Mouse (Mus musculus) neural tube, embryonic 15.5 days (tissue): ENCODE measurements around the gene Coro1c. TPM values are rescaled to one million over a fixed set of nuclear protein-coding genes. Genes with fewer than 3 reads are reported as not detected.
A peak's percentile ranks its signal among the peaks of the same experiment; 100 is the strongest.

Experiments used
- ATAC-seq: fragments of 200-750 bp; cut with Nextera tagmentation; 2 replicates; pipeline ENCODE4 v1.8.0; 2017; ENCODE audit warnings: mild to moderate bottlenecking, moderate TSS enrichment, moderate library complexity; ENCODE audit not compliant: low FRiP score
- H3K27ac ChIP-seq: fragments of 300-500 bp; sonication (generic); replicated peaks from 2 replicates; pipeline ENCODE4 v1.5.1; 2015; ENCODE audit warnings: mild to moderate bottlenecking, inconsistent platforms
- H3K27me3 ChIP-seq: fragments of 300-500 bp; sonication (generic); replicated peaks from 2 replicates; pipeline ENCODE4 v1.6.1; 2015; ENCODE audit warnings: inconsistent platforms
- H3K36me3 ChIP-seq: fragments of 300-500 bp; sonication (generic); 2 replicates; pipeline ENCODE4 v1.6.1; 2015; ENCODE audit warnings: inconsistent platforms
- H3K4me1 ChIP-seq: fragments of 300-500 bp; sonication (generic); 2 replicates; pipeline ENCODE4 v1.6.1; 2015; ENCODE audit warnings: inconsistent platforms
- H3K4me2 ChIP-seq: fragments of 300-500 bp; sonication (generic); 2 replicates; pipeline ENCODE4 v1.6.1; 2015; ENCODE audit warnings: inconsistent platforms, mild to moderate bottlenecking, moderate library complexity
- H3K4me3 ChIP-seq: fragments of 300-500 bp; sonication (generic); replicated peaks from 2 replicates; pipeline ENCODE4 v1.5.1; 2015; ENCODE audit warnings: mild to moderate bottlenecking, inconsistent platforms
- H3K9ac ChIP-seq: fragments of 300-500 bp; sonication (generic); replicated peaks from 2 replicates; pipeline ENCODE4 v1.6.1; 2015; ENCODE audit warnings: mild to moderate bottlenecking, inconsistent platforms
- H3K9me3 ChIP-seq: fragments of 300-500 bp; sonication (generic); replicated peaks from 2 replicates; pipeline ENCODE4 v1.6.1; 2016; ENCODE audit warnings: inconsistent platforms
- WGBS: fragments of 180-500 bp; shearing (Covaris S2); methylation state at CpG from one replicate; pipeline ENCODE4 v1.1.7; 2015; ENCODE audit warnings: mixed read lengths; 5-methylcytosine and 5-hydroxymethylcytosine counted together
- polyA plus RNA-seq: library from polyadenylated mRNA; unstranded; fragments of >200 nt; fragmentation: Nextera tagmentation; extraction: Ambion mirVana; gene quantifications from 2 replicates; pipeline ENCODE4 v1.2.1, GENCODE M21; 2015

Coro1c gene
- polyA plus RNA-seq, 1 experiment from 2014 or later: 160 TPM

DNA sequence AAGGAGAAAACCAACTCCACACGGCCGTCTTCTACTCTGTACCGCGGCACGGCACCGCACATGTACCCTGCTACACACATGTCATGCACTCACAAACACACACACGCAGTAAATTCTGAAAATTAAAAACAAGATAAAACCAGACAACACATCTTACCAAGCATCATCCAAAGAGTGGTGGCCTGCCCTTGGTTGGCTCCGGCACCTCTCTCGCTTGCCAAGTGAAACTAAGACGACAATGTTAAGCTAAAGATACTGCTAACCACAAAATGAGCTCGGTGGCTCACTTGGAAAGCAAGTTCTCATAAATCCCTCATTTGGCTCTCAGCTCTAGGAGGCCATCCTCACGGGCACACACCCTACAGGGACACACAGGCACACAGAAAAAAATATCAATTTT lies 9.0 kb downstream of the Coro1c start:
- H3K27me3 ChIP-seq: no peaks in the 10 kb centered on the region
- H3K4me2 ChIP-seq: no peak overlapping the region
- no peak for ATAC-seq
- H3K9ac ChIP-seq: no peak overlapping the region
- H3K36me3 ChIP-seq: no peaks in the 10 kb centered on the region
- no peak overlapping the region for H3K27ac ChIP-seq
- peaks cover 60% of the 10 kb centered on the region for H3K4me1 ChIP-seq
- WGBS: 84% methylated on average over 12 of the region's 12 CpGs
- no peaks in the 10 kb centered on the region for H3K9me3 ChIP-seq
- no peak overlapping the region for H3K4me3 ChIP-seq

DNA sequence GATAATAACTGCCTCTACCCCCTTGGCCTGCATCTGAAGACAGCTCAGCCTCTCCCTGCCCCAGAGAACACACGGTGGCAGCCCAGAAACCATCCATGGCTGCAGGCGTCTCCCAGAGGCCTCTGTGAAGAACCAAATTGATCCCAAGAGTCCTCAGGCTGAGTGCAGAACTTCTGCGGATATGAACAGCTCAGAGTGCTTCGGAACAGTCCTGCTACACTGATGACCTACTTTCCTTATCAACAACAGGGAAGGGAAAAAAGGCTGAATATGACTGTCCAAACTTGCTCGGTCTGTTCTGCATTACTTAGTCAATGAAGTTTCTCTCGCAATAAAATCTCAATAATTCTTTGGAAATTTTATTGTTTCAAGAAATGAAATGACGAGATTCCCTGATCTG lies 16.6 kb downstream of the Coro1c start:
- Histone ChIP-seq H3K27ac (0 out of 2 replicates have a peak overlapping the region, but pooled peaks have one; percentile 28), H3K4me1 (peaks cover 49% of the 10 kb centered on the region), H3K9me3 (no peaks in the 10 kb centered on the region), H3K36me3 (no peaks in the 10 kb centered on the region), H3K4me2 (no peak overlapping the region), H3K27me3 (no peaks in the 10 kb centered on the region), H3K4me3 (no peak overlapping the region), H3K9ac (no peak overlapping the region)
- 71% methylated on average over 7 of the region's 7 CpGs for WGBS
- ATAC-seq: no peak

DNA sequence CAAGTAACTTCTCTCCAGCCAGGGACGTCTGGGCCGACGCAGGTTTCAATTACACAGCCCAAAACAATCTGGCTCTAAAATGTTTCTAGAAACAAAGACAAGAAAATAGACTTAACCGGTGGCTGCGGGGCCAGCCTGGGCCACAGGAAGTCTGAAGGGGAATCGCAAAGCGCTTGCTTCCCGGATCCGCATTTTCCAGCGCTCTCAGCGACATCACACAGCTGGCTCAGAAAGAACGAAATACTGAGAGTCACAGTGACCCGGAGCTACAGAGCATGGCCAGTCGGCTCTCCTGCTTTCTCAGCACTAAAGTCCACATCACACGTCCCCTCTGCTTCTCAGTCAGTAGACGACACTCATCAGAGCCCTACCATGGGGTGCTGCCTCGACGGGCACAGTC lies 17.7 kb downstream of the Coro1c start:
- peaks cover 48% of the 10 kb centered on the region for H3K4me1 ChIP-seq

DNA sequence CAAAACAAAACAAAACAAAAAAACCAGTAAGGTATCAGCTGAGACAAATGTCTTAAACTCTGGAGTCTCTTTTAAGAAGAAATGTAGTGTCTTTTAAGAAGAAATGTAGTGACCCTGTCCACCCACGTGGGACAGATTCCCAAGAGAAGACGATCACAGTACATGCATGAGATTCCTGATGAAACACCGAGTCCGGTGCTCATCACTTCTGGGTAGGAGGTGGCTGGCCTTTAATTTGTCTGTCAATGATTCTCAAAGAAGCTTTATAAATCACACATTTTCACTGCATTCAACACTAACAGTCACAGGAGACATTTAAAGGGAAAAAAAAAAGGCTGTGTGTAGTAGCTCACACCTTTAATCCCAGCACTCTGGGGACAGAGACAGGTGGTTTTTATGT lies 18.6 kb downstream of the Coro1c start:
- 33% methylated on average over 4 of the region's 4 CpGs for WGBS
- no peak overlapping the region for H3K4me3 ChIP-seq
- no peak for ATAC-seq
- H3K4me2 ChIP-seq: no peak overlapping the region
- peaks cover 57% of the 10 kb centered on the region for H3K4me1 ChIP-seq
- no peak overlapping the region for H3K27ac ChIP-seq
- H3K9ac ChIP-seq: no peak overlapping the region
- H3K36me3 ChIP-seq: no peaks in the 10 kb centered on the region
- no peaks in the 10 kb centered on the region for H3K27me3 ChIP-seq
- no peaks in the 10 kb centered on the region for H3K9me3 ChIP-seq

More for the DNA sequence above, 17.7 kb downstream of the Coro1c start:
- Histone ChIP-seq H3K36me3 (no peaks in the 10 kb centered on the region), H3K27me3 (no peaks in the 10 kb centered on the region), H3K4me3 (no peak overlapping the region), H3K9ac (no peak overlapping the region), H3K9me3 (no peaks in the 10 kb centered on the region), H3K4me2 (no peak overlapping the region), H3K27ac (no peak overlapping the region)
- 84% methylated on average over 18 of the region's 18 CpGs for WGBS
- no peak for ATAC-seq

DNA sequence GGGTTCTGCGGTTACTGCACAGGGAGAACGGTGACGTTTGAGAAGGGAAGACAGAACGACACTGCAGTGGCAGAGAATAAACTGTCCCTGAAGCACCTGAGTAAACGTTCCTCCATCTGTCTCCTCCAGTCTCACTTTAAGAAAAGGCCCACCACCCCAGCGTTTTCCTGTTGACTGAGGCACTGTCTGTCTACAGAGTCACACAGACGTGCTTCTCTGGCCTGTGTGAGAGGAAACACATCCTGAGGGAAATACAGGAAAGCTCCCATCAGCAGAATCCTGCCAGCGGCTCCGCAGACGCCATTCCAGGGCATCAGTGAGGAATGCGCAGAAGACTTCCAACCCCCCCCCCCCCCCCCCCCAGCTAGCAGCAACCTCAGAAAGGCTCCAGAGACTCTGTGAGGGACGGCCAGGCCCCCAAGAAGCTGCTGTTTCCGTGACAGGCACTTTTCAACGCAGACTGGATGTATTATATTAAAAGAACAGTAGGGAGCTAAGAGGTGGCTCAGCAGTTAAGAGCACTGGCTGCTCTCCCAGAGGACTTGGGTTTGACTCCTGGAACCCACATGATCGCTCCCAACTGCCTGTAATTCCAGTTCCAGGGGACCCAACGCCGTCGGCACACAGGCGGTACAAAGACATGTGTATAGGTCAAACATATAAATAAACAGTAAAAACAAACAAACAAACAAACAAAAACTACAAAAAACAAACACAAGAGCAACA lies 19.2 kb downstream of the Coro1c start:
- 22% methylated on average over 19 of the region's 19 CpGs for WGBS
- no peak overlapping the region for H3K9ac ChIP-seq
- H3K4me2 ChIP-seq: peak overlapping the region; percentile 17; the same call in 1 of the 2 replicates
- H3K4me1 ChIP-seq: peaks cover 62% of the 10 kb centered on the region
- H3K9me3 ChIP-seq: no peaks in the 10 kb centered on the region
- H3K27me3 ChIP-seq: no peaks in the 10 kb centered on the region
- no peak overlapping the region for H3K4me3 ChIP-seq
- H3K27ac ChIP-seq: peak overlapping the region; percentile 68
- no peaks in the 10 kb centered on the region for H3K36me3 ChIP-seq
- ATAC-seq: 0 out of 2 replicates have a peak, but pooled peaks have one; percentile 36

DNA sequence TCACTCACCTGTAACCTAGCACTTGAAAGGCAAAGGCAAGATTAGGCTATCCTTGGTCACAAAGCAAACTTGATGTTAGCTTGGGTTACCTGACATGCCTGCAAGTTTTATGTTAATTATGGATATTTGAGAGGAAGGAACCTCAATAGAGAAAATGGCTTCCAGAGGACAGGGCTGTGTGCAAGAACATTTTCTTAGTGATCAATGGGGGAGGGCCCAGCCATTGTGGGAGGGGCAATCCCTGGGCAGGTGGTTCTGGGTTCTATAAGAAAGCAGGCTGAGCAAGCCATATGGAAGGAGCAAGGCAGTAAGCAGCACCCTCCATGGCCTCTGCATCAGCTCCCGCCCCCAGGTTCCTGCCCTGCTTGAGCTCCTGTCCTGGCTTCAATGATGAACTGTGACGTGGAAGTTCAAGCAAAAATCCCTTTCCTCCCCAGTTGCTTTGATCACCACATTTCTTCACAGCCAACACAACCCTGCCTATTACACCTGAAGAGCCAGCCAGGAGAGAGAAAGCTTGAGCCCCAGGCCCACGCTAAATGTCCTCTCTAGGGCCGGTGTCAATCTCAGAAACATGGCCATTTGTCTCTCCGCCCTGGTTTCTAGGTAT lies 20.3 kb downstream of the Coro1c start:
- Histone ChIP-seq H3K36me3 (no peaks in the 10 kb centered on the region), H3K4me1 (peaks cover 72% of the 10 kb centered on the region), H3K27me3 (no peaks in the 10 kb centered on the region), H3K4me3 (no peak overlapping the region), H3K4me2 (no peak overlapping the region), H3K9ac (no peak overlapping the region), H3K27ac (peak overlapping the region; percentile 68), H3K9me3 (no peaks in the 10 kb centered on the region)
- 89% methylated on average over 5 of the region's 5 CpGs for WGBS
- no peak for ATAC-seq

DNA sequence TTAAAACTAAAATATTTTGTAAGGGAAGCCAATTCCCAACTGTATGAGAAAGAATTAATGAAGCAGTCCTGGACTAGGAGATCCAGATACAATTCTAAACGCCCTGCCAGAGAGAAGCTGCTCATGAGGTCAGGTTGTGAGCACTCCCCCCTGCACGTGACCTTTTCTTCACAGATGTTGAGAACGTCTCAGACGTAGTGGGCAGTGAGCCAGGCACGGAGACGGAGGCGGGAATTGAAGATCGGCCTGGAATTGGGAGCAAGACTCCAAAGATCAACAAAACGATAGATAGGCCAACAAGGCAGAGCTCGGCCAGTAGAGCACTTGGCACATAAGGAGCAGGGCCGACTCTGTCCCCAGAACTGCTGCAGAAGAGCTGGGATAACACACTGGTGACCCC lies 21.4 kb downstream of the Coro1c start:
- no peak for ATAC-seq
- WGBS: 61% methylated on average over 11 of the region's 11 CpGs
- H3K4me2 ChIP-seq: no peak overlapping the region
- no peaks in the 10 kb centered on the region for H3K36me3 ChIP-seq
- no peaks in the 10 kb centered on the region for H3K27me3 ChIP-seq
- H3K9me3 ChIP-seq: no peaks in the 10 kb centered on the region
- peaks cover 84% of the 10 kb centered on the region for H3K4me1 ChIP-seq
- H3K4me3 ChIP-seq: no peak overlapping the region
- no peak overlapping the region for H3K9ac ChIP-seq
- H3K27ac ChIP-seq: no peak overlapping the region

DNA sequence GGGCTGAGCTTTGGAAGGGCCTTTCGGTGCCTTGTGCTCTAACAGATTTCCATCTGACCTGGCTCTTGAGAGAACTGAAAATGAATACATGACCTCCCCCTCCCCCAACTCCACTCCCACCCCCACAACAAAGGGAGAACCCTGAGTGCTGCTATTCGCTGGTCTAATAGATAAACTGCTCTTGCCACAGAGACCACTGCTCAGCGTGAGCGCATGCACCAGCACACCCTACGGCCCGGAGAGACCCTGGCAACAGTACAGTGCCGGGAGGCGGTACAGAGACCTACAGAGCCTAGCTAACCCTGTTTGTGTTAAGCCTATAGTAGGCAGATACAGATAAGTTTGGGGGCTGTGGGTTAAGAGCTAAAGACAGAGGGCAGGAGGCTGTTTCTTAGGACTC lies 22.9 kb downstream of the Coro1c start:
- H3K27me3 ChIP-seq: no peaks in the 10 kb centered on the region
- peaks cover 9% of the 10 kb centered on the region for H3K36me3 ChIP-seq
- H3K4me1 ChIP-seq: peaks cover 72% of the 10 kb centered on the region
- no peak overlapping the region for H3K4me2 ChIP-seq
- H3K9ac ChIP-seq: no peak overlapping the region
- 29% methylated on average over 8 of the region's 8 CpGs for WGBS
- ATAC-seq: no peak
- H3K4me3 ChIP-seq: no peak overlapping the region
- H3K9me3 ChIP-seq: no peaks in the 10 kb centered on the region
- no peak overlapping the region for H3K27ac ChIP-seq

DNA sequence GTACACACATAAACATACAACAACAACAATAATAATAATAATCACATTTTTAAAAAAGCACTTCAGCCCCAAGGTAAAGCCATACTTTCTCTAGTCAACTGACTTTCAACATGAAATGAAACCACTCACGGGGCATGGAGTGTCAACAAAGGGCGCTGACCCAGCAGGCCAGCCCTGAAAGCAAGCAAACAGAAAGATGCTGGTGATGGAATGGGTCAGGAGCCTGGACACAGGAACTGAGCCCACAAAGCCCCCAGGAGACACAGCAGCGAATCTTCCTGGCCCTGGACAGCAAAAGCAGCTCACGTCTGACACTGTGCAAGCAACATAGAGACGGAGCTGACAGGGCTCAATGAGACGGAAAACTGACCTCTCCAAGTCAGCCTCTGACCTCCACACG lies 23.8 kb downstream of the Coro1c start:
- no peak overlapping the region for H3K4me3 ChIP-seq
- no peaks in the 10 kb centered on the region for H3K9me3 ChIP-seq
- H3K9ac ChIP-seq: no peak overlapping the region
- no peak overlapping the region for H3K27ac ChIP-seq
- H3K36me3 ChIP-seq: peaks cover 15% of the 10 kb centered on the region
- no peak for ATAC-seq
- no peaks in the 10 kb centered on the region for H3K27me3 ChIP-seq
- 60% methylated on average over 7 of the region's 7 CpGs for WGBS
- no peak overlapping the region for H3K4me2 ChIP-seq
- peaks cover 64% of the 10 kb centered on the region for H3K4me1 ChIP-seq

DNA sequence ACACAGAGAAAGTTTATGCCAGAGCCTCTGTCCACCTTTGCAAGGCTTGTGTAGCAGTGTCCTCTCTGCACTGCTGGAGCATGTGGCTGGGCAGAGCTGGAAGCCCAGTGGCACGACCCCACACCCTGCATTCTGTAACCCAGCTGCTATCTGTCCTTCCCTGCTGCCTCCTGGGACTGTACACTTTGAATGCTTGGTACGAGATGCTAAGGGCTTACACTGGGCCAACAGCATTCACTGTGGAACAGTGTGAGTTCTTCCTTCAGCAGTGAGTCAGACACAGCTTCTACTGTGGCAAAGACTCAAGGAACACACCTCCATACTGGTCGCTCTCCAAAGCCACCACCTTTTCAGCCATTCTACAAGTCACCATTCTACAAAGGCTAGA lies 25.2 kb downstream of the Coro1c start:
- ATAC-seq: no peak
- H3K36me3 ChIP-seq: peaks cover 26% of the 10 kb centered on the region
- H3K27ac ChIP-seq: peak overlapping the region; percentile 76
- no peak overlapping the region for H3K4me2 ChIP-seq
- H3K9me3 ChIP-seq: no peaks in the 10 kb centered on the region
- WGBS: 35% methylated on average over 3 of the region's 3 CpGs
- H3K4me3 ChIP-seq: no peak overlapping the region
- H3K27me3 ChIP-seq: no peaks in the 10 kb centered on the region
- H3K9ac ChIP-seq: no peak overlapping the region
- H3K4me1 ChIP-seq: peaks cover 53% of the 10 kb centered on the region

DNA sequence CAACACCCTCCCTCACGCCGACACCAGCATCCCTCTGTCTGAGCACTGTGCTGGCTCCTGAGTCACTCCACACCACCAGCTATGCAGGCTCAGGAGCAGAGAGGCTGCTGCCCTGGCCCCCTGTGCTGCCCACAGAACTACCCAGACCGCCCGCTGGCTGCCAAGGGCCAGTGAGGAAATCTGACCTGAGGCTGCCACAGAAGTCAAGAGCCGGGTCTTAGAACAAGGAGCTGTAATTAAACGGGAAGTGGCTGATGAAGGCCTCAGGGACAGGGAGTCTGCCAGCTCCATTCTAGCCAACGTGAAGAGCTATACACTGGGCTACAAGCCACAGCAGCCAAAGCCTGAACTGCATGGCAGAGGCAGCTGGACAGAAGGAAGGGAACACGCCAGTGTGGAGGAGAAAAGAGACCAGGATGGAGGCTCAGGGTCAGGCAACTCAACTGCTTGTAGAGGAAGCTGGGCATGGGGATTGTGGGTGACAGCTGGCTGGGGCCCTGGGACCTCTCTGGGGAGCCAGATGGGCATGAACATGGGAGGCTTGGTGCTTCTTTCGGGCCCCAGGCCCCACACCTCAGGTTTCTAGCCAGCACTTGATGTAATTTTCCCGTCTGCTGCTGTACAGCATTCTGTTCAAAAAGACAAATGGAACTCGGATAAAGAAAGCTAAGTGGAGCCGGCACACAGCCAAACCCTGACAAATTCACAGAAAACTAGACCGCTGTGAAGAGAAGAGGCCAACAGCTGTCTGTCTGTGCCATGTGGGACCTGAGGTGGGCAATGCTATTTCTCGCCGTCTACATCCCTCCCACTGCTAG lies 25.8 kb downstream of the Coro1c start:
- no peaks in the 10 kb centered on the region for H3K27me3 ChIP-seq
- peaks cover 28% of the 10 kb centered on the region for H3K36me3 ChIP-seq
- WGBS: 35% methylated on average over 15 of the region's 15 CpGs
- peak overlapping the region; percentile 11; the same call in 1 of the 2 replicates for H3K4me2 ChIP-seq
- no peak overlapping the region for H3K4me3 ChIP-seq
- H3K4me1 ChIP-seq: peaks cover 56% of the 10 kb centered on the region
- H3K9ac ChIP-seq: 0 out of 2 replicates have a peak overlapping the region, but pooled peaks have one; percentile 20
- H3K27ac ChIP-seq: peak overlapping the region; percentile 76
- ATAC-seq: no peak
- H3K9me3 ChIP-seq: no peaks in the 10 kb centered on the region
